Mouse (Mus musculus) layer of hippocampus, postnatal 25 days (tissue): ENCODE results near the gene Sptbn4. TPM values are rescaled to one million over a fixed set of nuclear protein-coding genes. Genes with fewer than 3 reads are reported as not detected.

Source experiments
- DNase-seq, 2 experiments: peaks; one replicate each; pipeline ENCODE4 v3.0.0; 2022; ENCODE audit warnings: mixed read lengths in 2 of 2, low spot score in 1 of 2; ENCODE audit errors: extremely low spot score in 1 of 2
- total RNA-seq, 2 experiments: library from RNA; stranded (reverse); gene quantifications; 2 replicates each; pipeline ENCODE4 v1.2.3; 2021

Sptbn4 gene
- total RNA-seq, 2 experiments from 2014 or later: 121 to 142 TPM

GRCm38 (mm10) chr7:27440014-27440413, 7.5 kb downstream of the Sptbn4 start:
- no peak for DNase-seq

DNA sequence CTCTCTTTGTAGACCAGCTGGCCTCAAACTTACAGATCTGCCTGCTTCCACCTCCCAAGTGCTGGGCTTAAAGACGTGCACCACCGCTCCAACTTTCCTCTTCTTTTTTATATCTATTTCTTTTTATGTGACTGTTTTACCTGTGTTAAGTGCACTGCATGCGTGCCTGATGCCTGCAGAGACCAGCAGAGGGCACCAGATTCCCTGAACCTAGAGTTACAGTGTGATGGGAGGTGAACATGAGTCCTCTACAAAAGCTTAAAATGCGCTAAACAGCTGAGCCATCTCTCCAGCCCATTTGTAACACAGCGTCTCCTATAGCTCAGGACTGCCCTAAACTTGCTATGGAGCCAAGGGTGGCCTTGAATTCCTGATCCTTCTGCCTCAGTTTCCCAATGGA, 9.9 kb downstream of the Sptbn4 start:
- no peak for DNase-seq

DNA sequence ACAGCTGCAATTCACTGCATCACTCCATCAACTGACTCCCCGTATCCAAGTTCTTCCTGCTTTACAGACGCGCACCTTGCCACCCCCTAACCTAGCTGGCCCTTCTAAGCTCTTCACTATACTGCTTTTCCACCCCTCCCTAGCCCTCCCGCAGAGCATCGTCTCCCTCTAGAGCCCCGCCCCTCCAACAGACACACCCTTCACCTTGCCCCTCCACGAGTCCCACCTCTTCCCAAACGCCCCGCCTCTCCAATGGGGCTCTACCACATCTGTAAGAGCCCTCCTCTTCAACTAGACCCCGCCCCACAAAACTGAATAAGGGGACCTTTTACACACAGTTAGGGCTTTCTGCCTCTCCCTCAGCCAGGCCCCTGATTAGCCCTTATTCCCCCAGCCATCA, 13.7 kb downstream of the Sptbn4 start:
- DNase-seq: no peak

GRCm38 (mm10) chr7:27433349-27433748, 14.1 kb downstream of the Sptbn4 start:
- no peak for DNase-seq

DNA sequence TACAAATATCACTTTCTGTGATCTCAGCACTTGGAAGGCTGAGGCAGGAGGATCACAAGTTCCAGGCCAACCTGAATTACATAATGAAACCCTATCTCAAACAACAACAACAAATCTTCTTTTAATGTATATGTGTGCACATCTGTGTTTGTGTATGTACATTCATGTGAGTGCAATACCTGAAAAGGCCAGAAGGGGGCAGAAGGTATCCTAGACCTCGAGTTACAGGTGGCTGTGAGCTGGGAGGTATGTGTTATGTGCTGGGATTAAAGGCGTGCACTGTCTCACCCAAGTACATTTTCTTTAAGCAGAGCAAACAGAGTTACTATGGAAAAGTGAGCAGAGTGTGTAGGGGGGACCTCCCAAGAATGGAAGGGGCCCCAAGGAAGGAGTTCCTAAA, 18.4 kb downstream of the Sptbn4 start:
- DNase-seq: no peak

GRCm38 (mm10) chr7:27428002-27428401, 19.5 kb downstream of the Sptbn4 start:
- no peak for DNase-seq

GRCm38 (mm10) chr7:27427387-27427786, 20.1 kb downstream of the Sptbn4 start:
- no peak for DNase-seq

DNA sequence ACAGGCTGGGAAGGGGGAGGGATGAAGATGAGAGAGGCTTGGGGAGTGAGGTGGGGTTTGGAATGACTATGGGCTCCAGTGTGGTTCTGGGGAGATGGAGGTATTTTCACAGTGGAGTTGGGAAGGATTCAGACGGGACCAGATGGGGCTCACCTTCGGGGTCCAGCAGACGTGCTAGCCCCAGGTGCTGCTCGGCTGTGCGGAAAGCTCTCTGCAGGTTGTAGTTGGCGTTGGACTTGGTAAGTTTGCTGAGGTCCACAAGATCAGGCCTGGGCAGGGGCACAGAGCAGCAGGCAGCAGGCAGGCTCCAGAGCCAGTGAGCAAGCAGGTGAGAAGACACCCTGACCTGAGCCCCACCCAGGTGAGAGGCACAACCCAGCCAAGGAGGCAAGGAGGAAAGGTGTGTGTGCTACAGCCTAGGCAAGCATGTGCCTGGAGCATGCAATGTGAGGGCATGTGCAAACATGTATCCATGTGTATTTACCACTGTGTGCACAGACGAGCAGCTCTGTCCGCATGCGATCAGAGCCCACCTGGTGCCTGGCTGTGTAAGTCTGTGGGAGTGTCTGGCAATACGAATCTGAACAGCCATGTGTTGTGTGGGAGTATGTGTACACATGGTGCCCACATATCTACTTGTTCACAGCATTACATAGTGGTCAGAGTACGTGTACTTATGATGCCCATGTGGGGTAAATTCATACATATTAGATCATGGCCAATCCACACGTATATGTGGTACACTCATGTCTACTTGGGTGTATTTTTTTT, 23.7 kb downstream of the Sptbn4 start:
- no peak for DNase-seq

DNA sequence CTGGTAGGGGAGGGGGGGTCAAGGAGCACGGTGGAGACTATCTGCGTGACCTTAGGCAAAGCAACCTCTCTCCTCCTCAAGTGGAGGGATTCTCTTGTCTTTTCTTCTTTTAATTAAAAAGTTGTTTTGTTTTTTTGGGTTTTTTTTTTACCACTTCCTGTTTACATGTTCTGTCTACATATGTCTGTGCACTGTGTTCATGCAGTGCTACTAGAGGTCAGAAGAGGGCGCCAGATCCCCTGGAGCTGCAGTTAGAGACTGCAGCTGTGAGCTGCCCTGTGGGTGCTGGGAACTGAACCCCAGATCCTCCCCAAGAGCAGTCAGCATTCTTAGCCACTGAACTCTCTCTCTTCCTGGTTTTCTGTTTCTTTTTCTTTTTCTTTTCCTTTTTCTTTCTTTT, 28.4 kb downstream of the Sptbn4 start:
- no peak for DNase-seq

- DNase-seq: no peak
Observed at GRCm38 (mm10) chr7:27417151-27417550, 30.3 kb downstream of the Sptbn4 start.

DNA sequence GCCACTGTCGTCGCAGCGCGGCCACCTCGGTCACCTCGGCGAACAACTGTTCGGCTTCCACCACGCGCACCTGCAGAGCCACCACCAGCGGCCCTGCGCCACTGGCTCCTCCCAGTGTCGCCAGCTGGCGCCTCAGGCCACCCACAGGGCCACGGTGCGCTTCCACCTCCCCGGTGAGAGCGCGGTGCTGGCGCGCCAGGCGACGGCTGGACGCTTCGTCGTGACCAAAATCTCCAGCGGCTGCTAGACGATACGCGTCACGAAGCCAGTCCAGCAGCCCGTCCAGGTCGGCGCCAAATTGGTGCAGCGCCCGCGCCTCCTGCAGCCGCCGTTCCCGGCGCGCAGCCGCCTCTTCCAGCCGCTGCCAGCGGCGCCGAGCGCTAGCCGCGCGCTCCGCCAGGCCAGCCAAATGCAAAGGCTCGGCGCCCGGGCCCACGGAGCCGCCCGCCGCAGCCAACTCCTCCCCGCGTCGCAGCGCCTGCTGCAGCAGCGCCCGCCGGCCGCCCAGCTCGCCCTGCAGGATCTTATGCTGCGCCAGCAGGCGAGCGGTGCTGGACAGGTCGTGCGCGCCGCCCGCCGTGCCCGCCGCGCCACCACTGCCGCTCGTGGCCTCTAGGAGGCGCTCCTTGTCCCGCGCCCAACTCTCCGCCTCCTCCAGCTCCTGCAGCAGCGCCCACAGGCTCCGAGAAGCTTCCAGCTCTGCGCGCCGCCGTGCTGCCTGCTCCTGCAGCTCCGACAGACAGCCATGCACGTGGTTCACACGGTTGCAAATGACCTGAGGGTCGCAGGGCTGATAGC, 38.9 kb downstream of the Sptbn4 start:
- DNase-seq: peak; percentile 60 to 71

DNA sequence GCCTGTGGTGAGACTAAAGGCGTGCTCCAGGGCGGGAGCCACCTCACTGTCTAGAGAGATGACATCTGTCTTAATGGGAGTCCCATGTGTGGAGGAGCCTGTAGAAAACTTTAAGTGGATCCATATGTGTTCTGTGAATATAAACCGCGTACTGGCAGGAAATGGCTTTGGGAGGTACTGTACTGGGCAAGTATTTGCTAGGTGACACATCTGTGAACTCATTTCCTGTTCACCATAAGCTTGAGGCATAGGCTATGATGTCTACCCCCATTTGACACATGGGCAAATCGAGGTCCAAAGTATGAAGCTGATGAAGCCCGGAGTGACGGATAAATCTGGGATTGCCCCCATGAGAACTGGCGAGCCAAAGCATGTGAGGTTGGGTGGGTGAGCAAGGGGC, 39.7 kb downstream of the Sptbn4 start:
- no peak for DNase-seq

DNA sequence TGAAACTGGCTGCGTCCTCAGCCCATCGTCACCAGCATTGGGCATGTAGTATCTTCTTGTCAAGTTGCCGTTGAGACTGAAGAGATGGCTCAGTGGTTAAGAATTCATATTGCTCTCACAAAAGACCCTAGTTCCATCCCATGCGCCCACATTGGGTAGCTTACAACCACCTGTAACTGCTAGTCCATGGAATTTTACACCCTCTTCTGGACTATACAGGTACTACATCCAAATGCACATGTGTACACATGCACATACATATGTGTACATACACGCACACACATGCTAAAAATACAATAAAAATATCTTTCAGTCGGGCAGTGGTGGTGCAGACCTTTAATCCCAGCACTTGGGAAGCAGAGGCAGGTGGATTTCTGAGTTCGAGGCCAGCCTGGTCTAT, 41.0 kb downstream of the Sptbn4 start:
- no peak for DNase-seq

DNA sequence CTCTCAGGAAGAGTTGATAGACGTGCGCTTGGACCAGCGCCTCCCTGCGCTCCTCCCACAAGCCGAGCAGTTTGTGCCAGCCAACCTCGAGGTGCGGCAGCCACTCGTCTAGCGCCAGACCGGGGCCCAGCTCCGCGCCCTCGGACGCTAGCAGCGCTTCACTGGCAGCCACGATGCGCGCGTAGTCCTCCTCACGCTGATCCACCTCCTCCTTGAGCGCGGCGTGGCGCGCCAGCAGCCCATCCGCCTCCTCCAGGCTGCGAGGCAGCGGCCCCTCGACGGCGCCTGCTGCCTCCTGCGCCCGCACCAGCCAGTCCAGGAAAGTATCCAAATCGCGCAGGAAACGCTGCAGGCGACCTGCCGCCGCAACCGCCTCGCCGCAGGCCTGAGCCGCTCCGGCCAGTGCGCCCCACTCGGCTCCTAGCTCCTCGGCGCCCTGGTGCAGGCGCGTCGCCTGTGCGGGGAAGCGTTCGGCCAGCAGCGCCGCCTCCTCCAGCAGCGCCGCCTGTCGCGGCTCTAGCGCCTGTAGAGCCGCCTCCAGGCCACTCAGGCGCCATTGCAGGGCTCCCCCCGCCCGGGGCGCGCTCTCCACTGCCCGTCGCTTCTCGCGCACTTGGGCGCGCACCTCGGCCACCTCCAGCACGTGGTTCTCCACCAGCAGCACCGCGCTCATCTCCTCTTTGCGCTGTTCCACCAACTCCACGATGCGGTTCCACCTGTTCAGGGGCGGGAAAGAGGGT, 43.1 kb downstream of the Sptbn4 start:
- no peak for DNase-seq

DNA sequence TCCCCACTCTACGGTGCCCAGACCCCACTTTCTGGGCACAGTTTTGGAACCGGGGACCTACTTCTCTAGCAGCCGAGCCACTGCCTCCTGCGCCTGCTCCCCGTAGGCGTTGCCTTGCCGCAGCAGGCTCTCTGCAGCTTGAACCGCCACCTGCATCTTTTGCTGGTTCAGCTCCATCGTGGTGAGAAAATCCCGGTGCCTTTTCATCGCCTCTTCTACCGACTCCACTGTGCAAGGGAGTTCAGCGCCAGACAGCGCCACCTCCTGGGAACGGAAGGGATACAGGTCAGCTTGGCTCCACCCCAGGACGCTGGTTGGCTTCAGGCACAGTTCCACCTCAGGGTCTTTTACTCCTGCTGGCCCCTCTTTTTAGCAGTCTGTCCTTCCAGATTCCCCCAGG, 44.8 kb downstream of the Sptbn4 start:
- DNase-seq: peak; percentile 51 to 74

- DNase-seq: no peak
Observed at GRCm38 (mm10) chr7:27400545-27400944, 46.9 kb downstream of the Sptbn4 start.

- DNase-seq: peak; percentile 43 to 54
Observed at GRCm38 (mm10) chr7:27397048-27397949, 50.2 kb downstream of the Sptbn4 start.

- DNase-seq: peak; percentile 42 to 57
Observed at GRCm38 (mm10) chr7:27396184-27397047, 51.1 kb downstream of the Sptbn4 start.

GRCm38 (mm10) chr7:27395521-27396183, 51.8 kb downstream of the Sptbn4 start:
- DNase-seq: peak in 1 of 2 experiments; percentile 29
